Mouse (Mus musculus): ENCODE results near the gene Ssu2. TPM values are rescaled to one million over a fixed set of nuclear protein-coding genes. Genes with fewer than 3 reads are reported as not detected.

The Ssu2 gene
- polyA plus RNA-seq, 1 experiment from 2014 or later, result 4.5 TPM

- H3K4me2 ChIP-seq (replicated peaks; ENCODE audit: low read depth, low read length), result no peak overlapping the region
Measured at GRCm38 (mm10) chr6:112330520-112331222, 57.2 kb downstream of the Ssu2 start.

GRCm38 (mm10) chr6:112327793-112328192 is 60.0 kb downstream of the Ssu2 start:
- H3K4me2 ChIP-seq (replicated peaks; ENCODE audit: low read depth, low read length), result no peak overlapping the region
- H3K9ac ChIP-seq (replicated peaks; ENCODE audit: low read depth, low read length), result no peak overlapping the region
- no peaks in the 10 kb centered on the region for H3K4me1 ChIP-seq (ENCODE audit: control insufficient read depth, insufficient read depth, low read length)
- WGBS, result 76% methylated on average over 5 of the region's 5 CpGs
- H3K4me3 ChIP-seq (ENCODE audit: low read depth, low read length), result no peak overlapping the region
- H3K27ac ChIP-seq (ENCODE audit: low read length), result no peak overlapping the region
- no peak for ATAC-seq (ENCODE audit: insufficient number of reproducible peaks, insufficient read depth, low FRiP score, low read depth)
- H3K27me3 ChIP-seq (ENCODE audit: control insufficient read depth, insufficient read depth, low read length), result no peaks in the 10 kb centered on the region
- no peaks in the 10 kb centered on the region for H3K9me3 ChIP-seq (ENCODE audit: control insufficient read depth, low read depth, low read length)
- H3K36me3 ChIP-seq (ENCODE audit: control insufficient read depth, insufficient read depth, low read length), result no peaks in the 10 kb centered on the region

More at GRCm38 (mm10) chr6:112330520-112331222, 57.2 kb downstream of the Ssu2 start:
- no peaks in the 10 kb centered on the region for H3K27me3 ChIP-seq (ENCODE audit: control insufficient read depth, insufficient read depth, low read length)
- no peak overlapping the region for H3K9ac ChIP-seq (replicated peaks; ENCODE audit: low read depth, low read length)
- H3K27ac ChIP-seq (ENCODE audit: low read length), result no peak overlapping the region
- no peak for ATAC-seq (ENCODE audit: insufficient number of reproducible peaks, insufficient read depth, low FRiP score, low read depth)
- H3K4me3 ChIP-seq (ENCODE audit: low read depth, low read length), result no peak overlapping the region
- no peaks in the 10 kb centered on the region for H3K36me3 ChIP-seq (ENCODE audit: control insufficient read depth, insufficient read depth, low read length)
- no peaks in the 10 kb centered on the region for H3K9me3 ChIP-seq (ENCODE audit: control insufficient read depth, low read depth, low read length)
- WGBS, result 79% methylated on average over 5 of the region's 5 CpGs
- no peaks in the 10 kb centered on the region for H3K4me1 ChIP-seq (ENCODE audit: control insufficient read depth, insufficient read depth, low read length)

- 87% methylated on average over 3 of the region's 3 CpGs for WGBS
- ATAC-seq (ENCODE audit: insufficient number of reproducible peaks, insufficient read depth, low FRiP score, low read depth), result no peak
Measured at GRCm38 (mm10) chr6:112325213-112325612, 62.6 kb downstream of the Ssu2 start.

GRCm38 (mm10) chr6:112322916-112323315 is 64.9 kb downstream of the Ssu2 start:
- no peak overlapping the region for H3K9ac ChIP-seq (replicated peaks; ENCODE audit: low read depth, low read length)
- no peaks in the 10 kb centered on the region for H3K4me1 ChIP-seq (ENCODE audit: control insufficient read depth, insufficient read depth, low read length)
- H3K4me2 ChIP-seq (replicated peaks; ENCODE audit: low read depth, low read length), result no peak overlapping the region
- WGBS, result 73% methylated on average over 5 of the region's 5 CpGs
- H3K27me3 ChIP-seq (ENCODE audit: control insufficient read depth, insufficient read depth, low read length), result no peaks in the 10 kb centered on the region
- H3K9me3 ChIP-seq (ENCODE audit: control insufficient read depth, low read depth, low read length), result no peaks in the 10 kb centered on the region
- no peak overlapping the region for H3K4me3 ChIP-seq (ENCODE audit: low read depth, low read length)
- no peak overlapping the region for H3K27ac ChIP-seq (ENCODE audit: low read length)
- H3K36me3 ChIP-seq (ENCODE audit: control insufficient read depth, insufficient read depth, low read length), result no peaks in the 10 kb centered on the region
- ATAC-seq (ENCODE audit: insufficient number of reproducible peaks, insufficient read depth, low FRiP score, low read depth), result no peak

More at GRCm38 (mm10) chr6:112325213-112325612, 62.6 kb downstream of the Ssu2 start:
- H3K27ac ChIP-seq (ENCODE audit: low read length), result no peak overlapping the region
- no peak overlapping the region for H3K4me3 ChIP-seq (ENCODE audit: low read depth, low read length)
- no peaks in the 10 kb centered on the region for H3K36me3 ChIP-seq (ENCODE audit: control insufficient read depth, insufficient read depth, low read length)
- H3K27me3 ChIP-seq (ENCODE audit: control insufficient read depth, insufficient read depth, low read length), result no peaks in the 10 kb centered on the region
- no peak overlapping the region for H3K4me2 ChIP-seq (replicated peaks; ENCODE audit: low read depth, low read length)
- H3K4me1 ChIP-seq (ENCODE audit: control insufficient read depth, insufficient read depth, low read length), result no peaks in the 10 kb centered on the region
- H3K9me3 ChIP-seq (ENCODE audit: control insufficient read depth, low read depth, low read length), result no peaks in the 10 kb centered on the region
- no peak overlapping the region for H3K9ac ChIP-seq (replicated peaks; ENCODE audit: low read depth, low read length)

GRCm38 (mm10) chr6:112320679-112321078 is 67.1 kb downstream of the Ssu2 start:
- no peaks in the 10 kb centered on the region for H3K36me3 ChIP-seq (ENCODE audit: control insufficient read depth, insufficient read depth, low read length)
- no peak overlapping the region for H3K9ac ChIP-seq (replicated peaks; ENCODE audit: low read depth, low read length)
- no peak for ATAC-seq (ENCODE audit: insufficient number of reproducible peaks, insufficient read depth, low FRiP score, low read depth)
- H3K27me3 ChIP-seq (ENCODE audit: control insufficient read depth, insufficient read depth, low read length), result no peaks in the 10 kb centered on the region
- H3K4me3 ChIP-seq (ENCODE audit: low read depth, low read length), result no peak overlapping the region
- H3K4me1 ChIP-seq (ENCODE audit: control insufficient read depth, insufficient read depth, low read length), result no peaks in the 10 kb centered on the region
- H3K9me3 ChIP-seq (ENCODE audit: control insufficient read depth, low read depth, low read length), result no peaks in the 10 kb centered on the region
- 55% methylated on average over 5 of the region's 5 CpGs for whole genome bisulfite sequencing
- no peak overlapping the region for H3K27ac ChIP-seq (ENCODE audit: low read length)
- no peak overlapping the region for H3K4me2 ChIP-seq (replicated peaks; ENCODE audit: low read depth, low read length)

DNA sequence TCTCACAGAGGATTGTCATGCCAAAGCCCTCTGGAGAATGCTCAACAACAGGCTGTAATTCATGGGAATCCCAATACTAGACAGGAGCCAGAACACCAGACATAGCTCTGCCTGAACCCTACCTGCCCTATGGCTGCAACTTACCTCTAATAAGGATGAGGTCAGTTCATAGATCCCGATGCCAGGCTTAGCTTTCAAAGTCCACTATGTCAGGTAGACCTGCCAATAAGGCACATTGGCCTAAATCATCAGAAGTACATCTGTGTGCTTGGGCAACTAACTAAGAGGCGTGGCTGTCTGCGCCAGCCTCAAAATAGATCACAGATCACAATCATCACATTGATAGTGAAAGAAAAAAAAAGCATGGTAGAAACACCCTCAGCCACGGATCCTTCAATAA is 68.4 kb downstream of the Ssu2 start:
- Histone ChIP-seq H3K9ac (replicated peaks; ENCODE audit: low read depth, low read length) (no peak overlapping the region), H3K9me3 (ENCODE audit: control insufficient read depth, low read depth, low read length) (no peaks in the 10 kb centered on the region), H3K27ac (ENCODE audit: low read length) (no peak overlapping the region), H3K27me3 (ENCODE audit: control insufficient read depth, insufficient read depth, low read length) (no peaks in the 10 kb centered on the region), H3K4me3 (ENCODE audit: low read depth, low read length) (no peak overlapping the region), H3K36me3 (ENCODE audit: control insufficient read depth, insufficient read depth, low read length) (no peaks in the 10 kb centered on the region), H3K4me2 (replicated peaks; ENCODE audit: low read depth, low read length) (no peak overlapping the region), H3K4me1 (ENCODE audit: control insufficient read depth, insufficient read depth, low read length) (no peaks in the 10 kb centered on the region)
- no peak for ATAC-seq (ENCODE audit: insufficient number of reproducible peaks, insufficient read depth, low FRiP score, low read depth)
- WGBS, result 86% methylated on average over 4 of the region's 4 CpGs

- H3K27me3 ChIP-seq (ENCODE audit: control insufficient read depth, insufficient read depth, low read length), result no peaks in the 10 kb centered on the region
- no peaks in the 10 kb centered on the region for H3K36me3 ChIP-seq (ENCODE audit: control insufficient read depth, insufficient read depth, low read length)
- H3K4me3 ChIP-seq (ENCODE audit: low read depth, low read length), result no peak overlapping the region
- WGBS, result 23% methylated on average over 4 of the region's 4 CpGs
- no peaks in the 10 kb centered on the region for H3K9me3 ChIP-seq (ENCODE audit: control insufficient read depth, low read depth, low read length)
- no peaks in the 10 kb centered on the region for H3K4me1 ChIP-seq (ENCODE audit: control insufficient read depth, insufficient read depth, low read length)
- no peak overlapping the region for H3K9ac ChIP-seq (replicated peaks; ENCODE audit: low read depth, low read length)
- H3K27ac ChIP-seq (ENCODE audit: low read length), result no peak overlapping the region
- no peak overlapping the region for H3K4me2 ChIP-seq (replicated peaks; ENCODE audit: low read depth, low read length)
- ATAC-seq (ENCODE audit: insufficient number of reproducible peaks, insufficient read depth, low FRiP score, low read depth), result no peak
Measured at GRCm38 (mm10) chr6:112311385-112311784, 76.4 kb downstream of the Ssu2 start.

GRCm38 (mm10) chr6:112309330-112309938 is 78.4 kb downstream of the Ssu2 start:
- no peak overlapping the region for H3K4me2 ChIP-seq (replicated peaks; ENCODE audit: low read depth, low read length)
- no peak overlapping the region for H3K4me3 ChIP-seq (ENCODE audit: low read depth, low read length)
- no peaks in the 10 kb centered on the region for H3K9me3 ChIP-seq (ENCODE audit: control insufficient read depth, low read depth, low read length)
- no peaks in the 10 kb centered on the region for H3K4me1 ChIP-seq (ENCODE audit: control insufficient read depth, insufficient read depth, low read length)
- 50% methylated on average over 6 of the region's 6 CpGs for WGBS
- H3K27me3 ChIP-seq (ENCODE audit: control insufficient read depth, insufficient read depth, low read length), result no peaks in the 10 kb centered on the region
- H3K36me3 ChIP-seq (ENCODE audit: control insufficient read depth, insufficient read depth, low read length), result no peaks in the 10 kb centered on the region
- no peak overlapping the region for H3K9ac ChIP-seq (replicated peaks; ENCODE audit: low read depth, low read length)
- no peak overlapping the region for H3K27ac ChIP-seq (ENCODE audit: low read length)
- peak; percentile 35; the same call in 1 of the 2 replicates for ATAC-seq (ENCODE audit: insufficient number of reproducible peaks, insufficient read depth, low FRiP score, low read depth)
